Mouse (Mus musculus) heart, adult 2 months (tissue): ENCODE data around the gene Calm3.

Experiments used
- CTCF ChIP-seq: fragments of 200-600 bp; IDR thresholded peaks from 2 replicates; pipeline ENCODE4 v1.8.1; 2022; ENCODE audit warnings: antibody characterized with exemption, mild to moderate bottlenecking, moderate library complexity
- EP300 ChIP-seq: fragments of 200-500 bp; IDR thresholded peaks from 2 replicates; pipeline ENCODE4 v1.6.1; 2011; ENCODE audit warnings: low read depth, low read length, control low read depth; ENCODE audit not compliant: insufficient read depth
- POLR2A ChIP-seq: fragments of 200-500 bp; IDR thresholded peaks from 2 replicates; pipeline ENCODE4 v1.6.1; 2011; ENCODE audit warnings: mild to moderate bottlenecking, low read depth, low read length, control low read depth; ENCODE audit not compliant: insufficient read depth

DNA sequence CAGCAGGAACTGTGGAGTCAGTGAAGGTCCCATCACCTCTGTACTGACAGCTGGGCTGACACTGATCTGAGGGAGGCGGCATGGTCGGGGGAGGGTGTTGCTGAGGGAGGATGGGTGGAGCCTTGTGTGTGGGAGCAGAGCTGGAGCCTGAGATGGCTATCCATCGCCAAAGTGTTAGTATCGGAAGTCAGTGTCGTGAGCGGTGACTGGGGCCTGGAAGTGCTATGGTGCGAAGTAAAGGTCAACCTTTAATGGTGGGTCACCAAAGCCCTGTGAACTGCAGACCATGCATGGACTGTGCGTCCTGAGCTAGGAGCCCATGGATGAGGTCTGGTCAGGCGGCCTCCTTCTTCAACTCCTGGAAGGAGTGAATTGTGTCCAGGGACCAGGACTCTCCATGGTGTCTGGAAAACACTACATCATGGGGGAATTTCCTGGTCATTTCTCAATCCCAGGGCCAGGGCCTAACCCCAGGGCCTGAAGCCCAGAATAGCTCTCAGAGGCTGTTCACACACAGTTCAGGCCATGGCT, 18.4 kb downstream of the Calm3 start:
- 0 out of 2 replicates have a peak, but pooled peaks have one; percentile 4 for TF ChIP-seq POLR2A
- 0 out of 2 replicates have a peak, but pooled peaks have one; percentile 6 for TF ChIP-seq EP300
- no peak for TF ChIP-seq CTCF
